Mouse (Mus musculus): Measurements from ENCODE around the gene Supt6.
A peak's percentile ranks its signal among the peaks of the same experiment; 100 is the strongest.
"Not testable (repeated sequence)": the region's sequence is repeated elsewhere in the genome, so short reads cannot be mapped to it uniquely, and the experiment has no call there.

Gene Supt6

GRCm38 (mm10) chr11:78223586-78223985, 22.2 kb downstream of the Supt6 start:
- no peak for DNase-seq (ENCODE audit: low spot score)

GRCm38 (mm10) chr11:78215709-78216317, 30.0 kb downstream of the Supt6 start:
- DNase-seq (ENCODE audit: low spot score): no peak

- DNase-seq (ENCODE audit: low spot score): no peak
Measured at GRCm38 (mm10) chr11:78213086-78213817, 32.5 kb downstream of the Supt6 start.

- no peak for DNase-seq (ENCODE audit: low spot score)
Measured at GRCm38 (mm10) chr11:78211513-78211912, 34.3 kb downstream of the Supt6 start.

- no peak for DNase-seq (ENCODE audit: low spot score)
Measured at GRCm38 (mm10) chr11:78210615-78211014, 35.2 kb downstream of the Supt6 start.

- peak; percentile 40 for DNase-seq (ENCODE audit: low spot score)
Measured at GRCm38 (mm10) chr11:78209886-78210285, 35.9 kb downstream of the Supt6 start.

- DNase-seq (ENCODE audit: low spot score): no peak
Measured at GRCm38 (mm10) chr11:78207190-78207589, 38.6 kb downstream of the Supt6 start.

GRCm38 (mm10) chr11:78205361-78206206, 40.2 kb downstream of the Supt6 start:
- DNase-seq (ENCODE audit: low spot score): no peak

- peak; percentile 37 for DNase-seq (ENCODE audit: low spot score)
Measured at GRCm38 (mm10) chr11:78204287-78204686, 41.5 kb downstream of the Supt6 start.

- no peak for DNase-seq (ENCODE audit: low spot score)
Measured at GRCm38 (mm10) chr11:78202372-78202771, 43.4 kb downstream of the Supt6 start.

GRCm38 (mm10) chr11:78195101-78195863, 50.5 kb downstream of the Supt6 start:
- DNase-seq (ENCODE audit: low spot score): no peak

- DNase-seq (ENCODE audit: low spot score): peak; percentile 65
Measured at GRCm38 (mm10) chr11:78194411-78195100, 51.2 kb downstream of the Supt6 start.

GRCm38 (mm10) chr11:78193113-78193512, 52.7 kb downstream of the Supt6 start, which contains the start of gene Proca1:
Gene Proca1 (plus strand): TSS chr11:78193392.
- DNase-seq (ENCODE audit: low spot score): no peak

GRCm38 (mm10) chr11:78190041-78190440, 55.7 kb downstream of the Supt6 start:
- no peak for DNase-seq (ENCODE audit: low spot score)

GRCm38 (mm10) chr11:78189234-78190040, 56.4 kb downstream of the Supt6 start:
- peak; percentile 60 for DNase-seq (ENCODE audit: low spot score)

GRCm38 (mm10) chr11:78188331-78189233, 57.2 kb downstream of the Supt6 start, which contains the start of gene Rab34:
Gene Rab34 (plus strand): TSS chr11:78188430.
- DNase-seq (ENCODE audit: low spot score): peak; percentile 70

- DNase-seq (ENCODE audit: low spot score): not testable (repeated sequence)
Measured at GRCm38 (mm10) chr11:78184702-78185101, 61.1 kb downstream of the Supt6 start.

GRCm38 (mm10) chr11:78183884-78184514, 61.8 kb downstream of the Supt6 start:
- no peak for DNase-seq (ENCODE audit: low spot score)

Data from ovary, adult 18-20 months (tissue).